Mouse (Mus musculus): ENCODE results near the gene Pola1. TPM values are rescaled to one million over a fixed set of nuclear protein-coding genes. Genes with fewer than 3 reads are reported as not detected.

The Pola1 gene
- polyA plus RNA-seq, 1 experiment from 2014 or later = 20.5 TPM

GRCm38 (mm10) chrX:93285091-93285490 is 346.9 kb downstream of the Pola1 start:
- Histone ChIP-seq H3K9ac (ENCODE audit: low read length) (no peak overlapping the region), H3K4me3 (replicated peaks; ENCODE audit: low read length) (no peak overlapping the region), H3K4me1 (ENCODE audit: control insufficient read depth, insufficient read depth, low read length) (no peaks in the 10 kb centered on the region), H3K27me3 (ENCODE audit: control insufficient read depth, insufficient read depth, low read length) (peaks cover 70% of the 10 kb centered on the region), H3K9me3 (replicated peaks; ENCODE audit: control insufficient read depth, low read length) (no peaks in the 10 kb centered on the region), H3K4me2 (ENCODE audit: low read depth, low read length) (no peak overlapping the region), H3K36me3 (ENCODE audit: control insufficient read depth, insufficient read depth, low read length) (no peaks in the 10 kb centered on the region), H3K27ac (ENCODE audit: low read length) (no peak overlapping the region)
- ATAC-seq (ENCODE audit: insufficient read depth, low FRiP score) = no peak
- WGBS = 20% methylated on average over 10 of the region's 10 CpGs

DNA sequence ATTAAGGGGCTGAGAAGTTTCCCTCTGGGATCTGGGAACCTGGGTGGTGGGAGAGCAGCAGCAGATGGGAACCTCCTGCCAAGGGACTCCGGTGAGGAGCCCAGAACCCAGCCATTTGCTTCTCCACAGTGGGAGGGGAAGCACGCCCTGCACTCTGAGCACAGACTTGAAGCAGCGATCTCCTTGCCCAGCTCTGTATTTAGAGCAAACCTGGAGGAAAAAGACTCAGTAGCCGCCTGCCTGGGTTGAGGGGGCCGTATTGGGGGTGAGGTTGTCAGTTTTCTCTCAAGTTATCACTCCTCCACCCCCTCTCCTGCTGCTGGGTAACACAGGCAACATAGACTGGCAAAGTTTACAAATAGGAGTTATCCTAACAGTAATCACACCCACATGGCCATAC is 350.2 kb downstream of the Pola1 start:
- ATAC-seq (ENCODE audit: insufficient read depth, low FRiP score) = no peak
- Histone ChIP-seq H3K9ac (ENCODE audit: low read length) (no peak overlapping the region), H3K9me3 (replicated peaks; ENCODE audit: control insufficient read depth, low read length) (no peaks in the 10 kb centered on the region), H3K4me3 (replicated peaks; ENCODE audit: low read length) (no peak overlapping the region), H3K4me1 (ENCODE audit: control insufficient read depth, insufficient read depth, low read length) (no peaks in the 10 kb centered on the region), H3K27ac (ENCODE audit: low read length) (no peak overlapping the region), H3K27me3 (ENCODE audit: control insufficient read depth, insufficient read depth, low read length) (peaks cover 46% of the 10 kb centered on the region), H3K36me3 (ENCODE audit: control insufficient read depth, insufficient read depth, low read length) (no peaks in the 10 kb centered on the region), H3K4me2 (ENCODE audit: low read depth, low read length) (no peak overlapping the region)
- WGBS = 17% methylated on average over 5 of the region's 5 CpGs

DNA sequence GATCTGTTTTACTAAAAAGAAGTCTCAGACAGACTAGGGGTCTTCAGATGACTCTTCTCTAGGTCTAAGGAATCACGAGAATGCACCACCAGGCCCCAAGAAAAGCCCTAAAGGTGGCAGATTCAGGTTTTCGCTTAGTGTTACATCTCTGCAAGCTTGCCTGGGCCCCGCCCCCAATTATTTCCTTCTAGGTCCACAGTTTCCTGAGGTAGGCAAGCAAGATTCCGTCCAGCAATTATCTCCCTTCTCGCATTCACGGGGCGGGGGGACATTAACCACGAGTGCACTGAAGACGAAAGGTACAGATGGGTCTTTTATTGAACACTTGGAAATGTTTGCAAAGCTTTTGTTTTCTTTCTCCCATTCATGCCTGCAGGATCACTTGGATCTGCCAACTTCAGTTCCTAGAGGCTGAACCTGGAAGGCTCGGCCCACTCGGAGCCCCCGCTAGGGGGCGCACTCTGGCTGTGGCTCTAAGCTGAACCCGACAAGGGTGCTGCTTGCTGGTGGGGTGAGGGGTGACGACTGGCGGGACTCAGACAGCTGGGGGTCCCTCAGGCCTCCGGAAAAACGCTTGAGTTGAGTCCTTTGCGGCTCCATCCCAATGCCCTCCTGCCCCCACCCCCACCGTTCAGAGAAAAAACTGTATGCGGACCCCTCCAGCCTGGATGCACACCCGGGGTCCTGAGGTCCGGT is 350.8 kb downstream of the Pola1 start:
- Histone ChIP-seq H3K27me3 (ENCODE audit: control insufficient read depth, insufficient read depth, low read length) (peaks cover 41% of the 10 kb centered on the region), H3K4me2 (ENCODE audit: low read depth, low read length) (peak overlapping the region; percentile 21; the same call in 1 of the 2 replicates), H3K9me3 (replicated peaks; ENCODE audit: control insufficient read depth, low read length) (no peaks in the 10 kb centered on the region), H3K27ac (ENCODE audit: low read length) (no peak overlapping the region), H3K36me3 (ENCODE audit: control insufficient read depth, insufficient read depth, low read length) (no peaks in the 10 kb centered on the region), H3K4me1 (ENCODE audit: control insufficient read depth, insufficient read depth, low read length) (no peaks in the 10 kb centered on the region), H3K4me3 (replicated peaks; ENCODE audit: low read length) (no peak overlapping the region; the same call in 1 of the 2 replicates), H3K9ac (ENCODE audit: low read length) (no peak overlapping the region)
- 12% methylated on average over 23 of the region's 23 CpGs for WGBS
- ATAC-seq (ENCODE audit: insufficient read depth, low FRiP score) = no peak

GRCm38 (mm10) chrX:93279940-93280339 is 352.0 kb downstream of the Pola1 start:
- Histone ChIP-seq H3K27ac (ENCODE audit: low read length) (no peak overlapping the region), H3K27me3 (ENCODE audit: control insufficient read depth, insufficient read depth, low read length) (peaks cover 29% of the 10 kb centered on the region), H3K4me1 (ENCODE audit: control insufficient read depth, insufficient read depth, low read length) (no peaks in the 10 kb centered on the region), H3K9ac (ENCODE audit: low read length) (no peak overlapping the region), H3K4me3 (replicated peaks; ENCODE audit: low read length) (no peak overlapping the region), H3K4me2 (ENCODE audit: low read depth, low read length) (no peak overlapping the region), H3K9me3 (replicated peaks; ENCODE audit: control insufficient read depth, low read length) (no peaks in the 10 kb centered on the region), H3K36me3 (ENCODE audit: control insufficient read depth, insufficient read depth, low read length) (no peaks in the 10 kb centered on the region)
- WGBS = 24% methylated on average over 7 of the region's 11 CpGs
- no peak for ATAC-seq (ENCODE audit: insufficient read depth, low FRiP score)

DNA sequence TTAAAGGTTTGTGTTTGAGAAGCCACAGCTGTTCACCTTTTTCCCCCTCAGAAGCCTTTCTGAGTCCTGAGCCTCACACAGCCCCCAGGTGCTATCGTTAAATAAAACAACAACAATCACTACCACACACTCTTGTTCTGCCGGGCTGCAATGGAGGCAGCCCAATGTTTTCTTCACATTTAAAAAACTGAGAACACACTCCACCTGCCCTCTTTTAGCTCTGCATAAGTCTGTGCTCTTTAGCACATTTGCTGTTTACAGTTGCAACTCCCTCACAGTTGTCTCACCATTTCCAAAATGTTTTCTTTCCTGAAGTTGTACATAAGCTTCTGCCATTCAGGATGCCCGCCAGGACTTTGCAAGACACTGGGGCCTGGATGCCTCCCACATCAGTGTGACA is 356.3 kb downstream of the Pola1 start:
- WGBS = 50% methylated on average over 3 of the region's 3 CpGs
- Histone ChIP-seq H3K9me3 (replicated peaks; ENCODE audit: control insufficient read depth, low read length) (no peaks in the 10 kb centered on the region), H3K27ac (ENCODE audit: low read length) (no peak overlapping the region), H3K4me3 (replicated peaks; ENCODE audit: low read length) (no peak overlapping the region), H3K9ac (ENCODE audit: low read length) (no peak overlapping the region), H3K27me3 (ENCODE audit: control insufficient read depth, insufficient read depth, low read length) (peaks cover 6% of the 10 kb centered on the region; the same call in 1 of the 2 replicates), H3K36me3 (ENCODE audit: control insufficient read depth, insufficient read depth, low read length) (no peaks in the 10 kb centered on the region), H3K4me1 (ENCODE audit: control insufficient read depth, insufficient read depth, low read length) (no peaks in the 10 kb centered on the region), H3K4me2 (ENCODE audit: low read depth, low read length) (no peak overlapping the region)
- no peak for ATAC-seq (ENCODE audit: insufficient read depth, low FRiP score)

Other genes starting within 250 kb of the Pola1 start
- 2.8 and 3.1 TPM in 2 replicates for gene Pcyt1b, start 22.7 kb upstream of the Pola1 start, polyA plus RNA-seq (2015; fragmentation: Nextera tagmentation; extraction: Ambion mirVana)
- gene Pdk3, start 200.0 kb upstream of the Pola1 start, polyA plus RNA-seq (2015; fragmentation: Nextera tagmentation; extraction: Ambion mirVana) = 48.3 and 51.3 TPM in 2 replicates

Measured in stomach, embryonic 16.5 days (tissue).